Mouse (Mus musculus) gastrocnemius, adult 18-20 months (tissue): ENCODE measurements around the gene Setd4. TPM values are rescaled to one million over a fixed set of nuclear protein-coding genes. Genes with fewer than 3 reads are reported as not detected.
A peak's percentile ranks its signal among the peaks of the same experiment; 100 is the strongest.

ENCODE experiments used
- DNase-seq: peaks from one replicate; pipeline ENCODE4 v3.0.0; 2021; ENCODE audit warnings: low spot score
- total RNA-seq, 2 experiments: library from RNA; stranded (reverse); gene quantifications; 2 replicates each; pipeline ENCODE4 v1.2.3; 2021

Gene Setd4
- total RNA-seq, 2 experiments from 2014 or later: 0.68 to 1.0 TPM

GRCm38 (mm10) chr16:93546354-93546965 lies 57.4 kb downstream of the Setd4 start:
- no peak for DNase-seq

- DNase-seq: no peak
Observed at GRCm38 (mm10) chr16:93544931-93545330, 58.9 kb downstream of the Setd4 start.

DNA sequence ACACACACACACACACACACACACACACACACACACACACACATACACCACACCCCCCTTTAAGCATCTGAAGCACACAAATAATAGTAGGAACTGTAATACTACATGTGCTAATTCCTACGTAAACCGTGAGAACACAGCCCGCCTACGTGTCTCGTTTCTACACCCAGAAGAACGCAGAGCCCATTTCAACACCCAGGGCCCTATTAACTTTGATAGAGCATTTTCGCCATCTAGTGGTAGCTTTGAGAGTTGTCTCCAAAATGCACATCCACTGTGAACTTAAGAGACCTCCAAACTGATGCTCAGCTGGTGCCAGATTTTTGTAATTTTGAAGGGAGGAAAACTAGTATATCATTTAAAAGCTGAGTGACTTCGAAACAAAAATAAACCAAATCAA lies 60.2 kb downstream of the Setd4 start:
- peak; percentile 70 for DNase-seq

DNA sequence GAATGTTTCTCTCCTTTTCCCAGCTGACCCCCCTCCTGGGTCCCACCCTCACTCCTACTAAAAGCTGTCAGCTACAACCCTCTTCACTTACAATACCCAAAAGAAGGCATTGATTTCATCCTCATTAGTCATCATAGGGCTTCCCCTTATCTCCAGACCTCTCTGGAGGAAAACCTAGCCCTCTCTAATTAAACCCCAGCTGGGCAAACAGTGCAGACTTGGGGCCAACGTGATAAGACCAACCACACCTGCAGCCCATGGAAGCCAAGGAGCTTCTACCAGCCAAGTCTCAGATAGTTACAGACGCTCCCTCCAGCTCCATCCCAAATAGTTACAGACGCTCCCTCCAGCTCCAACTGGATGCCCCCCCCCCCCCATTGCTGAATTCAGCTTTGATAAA lies 64.0 kb downstream of the Setd4 start:
- DNase-seq: no peak

DNA sequence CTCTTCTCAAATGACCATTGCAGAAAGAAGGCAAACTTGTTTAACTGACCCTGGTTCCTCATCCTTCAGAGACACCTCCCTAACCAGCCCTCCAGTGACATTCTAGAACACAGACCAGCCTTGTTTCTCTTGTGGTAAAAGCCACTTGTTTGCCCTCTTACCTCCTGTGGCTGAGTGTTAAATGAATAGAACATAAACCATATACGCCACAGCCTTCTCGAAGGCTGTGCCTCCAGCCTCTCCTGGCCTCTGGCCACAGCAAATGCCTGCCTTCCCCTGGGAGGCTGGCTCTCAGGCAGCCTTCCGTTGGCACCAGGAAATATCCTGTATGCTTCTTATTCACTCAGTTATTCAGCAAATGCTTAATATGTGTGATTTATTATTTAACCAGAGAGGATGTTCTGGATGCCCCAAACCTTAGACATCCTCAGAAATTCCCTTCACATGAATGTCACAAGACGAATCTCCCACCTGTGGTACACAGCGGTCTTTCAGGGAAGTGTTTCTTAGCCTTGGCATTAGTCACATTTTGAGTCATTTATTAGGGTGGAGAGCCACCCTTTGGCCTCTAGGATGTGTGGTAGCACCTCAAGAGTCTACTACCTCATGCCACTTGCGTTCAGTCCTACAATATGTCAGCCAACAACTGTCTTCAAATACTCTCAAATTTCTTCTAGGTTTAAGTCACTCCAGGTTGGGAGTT lies 68.6 kb downstream of the Setd4 start:
- DNase-seq: no peak

Other genes with a start within 250 kb of the Setd4 start
- 10 to 100 TPM; 26.2 to 26.3 TPM for gene Cbr1, start 1.8 kb upstream of the Setd4 start, total RNA-seq
- 1 to 10 TPM; 1.5 to 1.6 TPM for gene Gm5678, start 24.0 kb upstream of the Setd4 start, total RNA-seq
- 1 to 10 TPM in 1 of 2 experiments, under 1 TPM in 1; 0.91 to 1.4 TPM for gene Cbr3, start 79.2 kb upstream of the Setd4 start, total RNA-seq
- 10 to 100 TPM; 34.3 to 41.6 TPM for gene Dop1b, start 107.8 kb upstream of the Setd4 start, total RNA-seq
- gene Morc3, start 228.1 kb upstream of the Setd4 start, total RNA-seq: 1 to 10 TPM; 9.3 to 9.7 TPM